Mouse (Mus musculus): ENCODE results near the gene Epb41l5.

Gene Epb41l5

DNA sequence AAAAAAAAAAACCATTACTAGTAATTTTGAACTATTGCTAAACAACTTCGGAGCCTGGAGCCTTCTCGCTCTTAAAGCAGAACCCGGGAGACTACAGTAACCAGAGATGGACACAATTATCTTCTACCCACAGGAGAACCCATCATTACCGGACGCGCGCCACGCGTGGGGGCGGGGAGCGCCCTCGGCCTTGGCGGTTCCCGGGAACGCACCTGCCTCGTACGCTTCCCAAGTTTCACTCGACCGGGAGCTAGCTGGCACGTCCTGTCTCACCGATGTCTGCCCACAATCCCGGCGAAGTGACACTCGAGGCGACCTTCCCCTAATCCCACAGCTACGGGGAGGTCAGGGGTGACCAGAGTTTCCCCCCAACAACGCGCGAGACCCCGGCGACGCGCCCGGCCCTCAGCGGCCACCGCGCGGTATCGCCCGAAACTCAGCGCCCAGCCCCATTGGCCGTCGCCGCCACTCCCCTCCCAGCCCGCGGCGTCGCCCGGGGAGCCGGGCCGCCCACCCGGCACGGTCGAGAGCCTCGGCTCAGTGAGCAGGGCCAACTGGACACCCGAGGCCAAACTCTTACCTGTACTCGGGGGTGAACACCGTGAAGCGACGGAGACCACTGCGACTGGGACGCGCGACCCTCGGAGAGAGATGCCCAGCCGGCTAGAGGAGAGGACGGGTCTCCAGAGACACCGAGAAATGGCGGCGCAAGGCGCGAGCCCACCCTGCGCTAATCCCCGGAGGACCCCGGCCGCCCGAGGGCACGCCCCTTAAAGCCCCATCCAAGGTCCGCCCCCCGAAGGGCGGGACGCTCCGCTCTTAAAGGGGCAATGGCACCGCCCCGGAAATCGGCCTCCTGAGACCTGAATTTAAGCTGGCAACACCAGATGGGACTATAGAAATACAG lies at the start of gene Epb41l5:
Gene Epb41l5, minus strand, starts transcription at position 796 of the 907 bp plus-strand sequence.
- DNase-seq (ENCODE audit: extremely low spot score, low read depth, low spot score): peak; percentile 72

DNA sequence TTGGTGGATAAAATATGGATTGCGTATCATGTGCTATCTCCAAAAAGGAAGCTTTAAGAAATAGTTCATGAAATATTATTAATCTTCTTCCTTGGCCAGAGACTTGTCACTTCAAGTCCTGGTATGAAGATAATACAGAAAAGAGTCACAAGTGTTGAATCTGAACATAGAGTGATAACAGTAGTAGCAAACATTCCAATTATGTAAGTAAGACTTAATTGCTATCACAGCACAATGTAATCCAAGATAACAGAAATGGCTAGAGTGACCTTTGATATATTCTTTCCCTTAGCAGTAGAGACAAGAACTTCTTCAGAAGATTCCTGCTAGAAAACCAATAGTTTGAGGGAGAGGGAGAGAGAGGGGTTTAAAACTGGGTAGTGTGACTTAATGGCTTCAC lies 48.1 kb upstream of the Epb41l5 start:
- DNase-seq (ENCODE audit: extremely low spot score, low read depth, low spot score): no peak

DNA sequence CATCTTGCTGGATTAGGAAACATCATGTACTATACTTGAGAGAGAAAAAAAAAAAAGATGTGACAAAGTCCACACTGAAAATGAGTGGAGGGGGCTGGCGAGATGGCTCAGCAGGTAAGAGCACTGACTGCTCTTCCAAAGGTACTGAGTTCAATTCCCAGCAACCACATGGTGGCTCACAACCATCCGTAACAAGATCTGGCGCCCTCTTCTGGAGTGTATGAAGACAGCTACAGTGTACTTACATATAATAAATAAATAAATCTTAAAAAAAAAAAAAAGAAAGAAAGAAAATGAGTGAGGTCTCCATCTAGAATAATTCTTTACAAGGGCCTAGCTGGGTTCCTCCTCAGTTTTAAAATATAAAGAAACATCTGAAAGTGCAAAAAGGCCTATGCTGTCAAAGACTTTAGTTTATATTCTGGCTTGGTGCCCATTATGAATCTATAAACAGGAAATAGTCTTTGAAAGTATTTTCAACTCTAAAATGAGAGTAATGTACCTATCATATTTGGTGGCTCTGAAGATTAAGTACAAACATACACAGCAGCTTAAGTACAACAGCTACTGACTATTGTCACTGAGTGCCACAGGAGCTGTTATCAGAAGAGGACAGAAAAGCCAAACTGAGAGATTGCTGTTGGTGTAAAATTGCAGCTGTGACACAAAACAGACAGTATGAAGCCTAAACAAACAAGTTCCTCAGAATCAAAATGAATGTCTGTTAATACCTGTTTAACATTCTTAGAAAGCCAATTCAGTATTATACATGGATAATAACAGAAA lies 37.2 kb upstream of the Epb41l5 start:
- DNase-seq (ENCODE audit: extremely low spot score, low read depth, low spot score): no peak

DNA sequence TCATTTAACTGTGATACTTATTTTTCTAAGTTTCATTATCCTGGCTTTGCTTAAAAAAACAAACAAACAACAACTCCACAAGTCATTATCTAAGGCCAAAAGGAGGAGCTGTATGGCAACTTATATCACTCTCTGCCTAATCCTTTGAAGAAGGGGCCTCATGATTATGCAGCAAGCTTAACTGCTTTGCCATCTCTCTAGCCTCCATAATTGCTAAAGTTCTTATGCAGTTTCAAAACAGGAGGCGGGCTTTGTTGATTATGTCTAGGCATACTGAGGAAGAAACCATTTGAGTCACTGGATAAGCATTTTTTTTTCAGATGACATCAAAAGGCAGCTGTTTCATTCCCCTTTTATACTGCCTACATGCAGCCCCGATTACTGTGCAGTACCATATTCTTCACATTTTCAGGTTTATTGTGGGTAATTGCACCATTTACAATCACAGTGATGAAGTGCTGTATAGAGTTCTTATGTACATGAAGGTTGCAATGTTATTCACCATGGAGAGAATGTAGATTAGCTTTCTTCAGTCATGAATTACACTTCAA lies 32.9 kb upstream of the Epb41l5 start:
- DNase-seq (ENCODE audit: extremely low spot score, low read depth, low spot score): no peak

DNA sequence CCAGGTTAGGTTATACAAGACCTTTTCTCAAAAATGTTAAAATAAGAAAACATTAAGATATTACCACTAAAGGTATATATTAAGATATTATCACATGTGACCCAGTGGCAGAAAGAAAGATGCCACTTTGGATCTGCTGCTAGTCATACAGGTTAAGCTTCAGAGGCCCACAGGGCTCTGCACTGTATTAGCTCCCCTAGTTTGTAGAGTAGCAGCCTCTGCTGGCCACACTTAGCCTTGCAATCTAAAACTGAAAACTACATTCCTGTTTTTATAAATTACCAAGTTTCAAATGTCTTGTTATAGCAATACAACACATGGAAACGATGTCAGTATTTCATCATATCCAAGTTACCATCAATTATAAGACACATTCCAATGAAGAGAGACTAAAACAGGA lies 26.2 kb upstream of the Epb41l5 start:
- no peak for DNase-seq (ENCODE audit: extremely low spot score, low read depth, low spot score)

DNA sequence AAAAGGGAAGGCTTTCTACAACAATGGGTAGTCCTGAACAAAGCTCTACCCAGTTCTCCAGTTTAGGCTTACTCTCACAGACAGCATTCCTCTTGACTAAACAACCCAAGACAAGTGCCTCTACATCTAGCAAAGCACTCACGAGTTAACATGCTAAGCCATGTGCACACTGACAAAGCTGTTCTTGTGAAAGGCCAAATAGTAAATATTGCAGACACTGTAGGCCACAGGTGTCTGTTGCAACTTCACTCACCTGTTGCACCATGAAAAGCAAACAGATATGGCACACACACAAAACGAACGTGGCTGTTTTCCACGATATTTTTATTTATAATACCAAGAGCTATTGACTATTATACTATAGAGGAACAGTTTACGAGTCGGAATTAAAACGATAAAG lies 18.1 kb upstream of the Epb41l5 start:
- DNase-seq (ENCODE audit: extremely low spot score, low read depth, low spot score): no peak

DNA sequence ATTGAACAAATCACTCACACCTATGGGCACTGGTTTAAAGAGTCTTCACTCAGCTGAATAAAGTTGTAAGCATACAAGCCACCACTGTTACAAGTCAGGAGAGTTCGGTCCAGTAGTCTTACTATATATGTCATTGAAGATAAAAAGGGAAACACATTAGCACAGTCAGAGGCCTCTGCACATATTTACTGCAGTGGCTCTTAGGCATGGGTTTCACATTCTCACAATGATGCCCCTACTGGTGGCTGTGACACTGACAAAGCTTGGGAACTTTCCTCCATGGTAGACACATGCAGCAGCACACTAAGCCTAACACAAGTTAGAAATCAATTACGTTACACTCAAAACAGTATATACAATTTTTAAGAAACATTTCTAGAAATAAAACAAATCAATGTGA lies 5.5 kb upstream of the Epb41l5 start:
- DNase-seq (ENCODE audit: extremely low spot score, low read depth, low spot score): no peak

DNA sequence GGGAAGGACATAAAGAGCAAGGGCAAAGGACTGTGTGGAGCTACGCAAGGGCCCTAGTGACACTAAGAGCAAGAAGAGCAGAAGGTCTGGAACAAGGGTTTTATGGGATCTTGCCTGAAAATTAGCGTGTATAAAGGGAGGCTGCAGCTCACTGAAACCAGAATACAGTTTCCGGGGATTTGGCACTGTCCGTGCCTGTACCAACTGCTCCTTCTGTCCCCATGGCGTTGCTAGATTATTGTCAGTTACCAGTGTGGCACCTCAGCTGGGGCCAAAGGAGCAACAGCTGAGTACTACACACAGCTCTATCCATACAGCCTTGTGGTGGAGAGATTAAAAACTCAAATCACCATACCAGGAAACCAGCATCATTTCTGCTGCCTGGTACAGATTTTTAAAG lies 1.6 kb upstream of the Epb41l5 start:
- no peak for DNase-seq (ENCODE audit: extremely low spot score, low read depth, low spot score)

DNA sequence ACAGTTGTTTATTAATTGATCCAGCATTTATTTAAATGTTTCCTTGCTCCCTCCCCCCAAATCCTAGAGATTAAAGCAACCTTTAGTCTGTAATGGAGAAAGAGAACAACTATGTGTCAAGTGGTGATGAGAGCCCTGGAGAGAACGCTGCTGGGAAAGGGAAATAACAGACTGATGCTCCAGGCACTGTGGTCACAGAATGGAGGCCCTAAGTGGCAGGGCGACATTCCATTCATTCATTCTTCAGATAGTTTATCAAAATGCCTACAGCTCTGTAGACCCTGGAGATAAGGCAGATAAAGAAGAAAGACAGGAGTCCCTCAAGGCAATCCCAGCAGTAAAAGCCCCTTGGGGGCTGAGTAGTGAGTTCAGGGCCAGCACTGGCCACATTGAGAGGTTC lies 827 bp upstream of the Epb41l5 start:
- DNase-seq (ENCODE audit: extremely low spot score, low read depth, low spot score): no peak

DNA sequence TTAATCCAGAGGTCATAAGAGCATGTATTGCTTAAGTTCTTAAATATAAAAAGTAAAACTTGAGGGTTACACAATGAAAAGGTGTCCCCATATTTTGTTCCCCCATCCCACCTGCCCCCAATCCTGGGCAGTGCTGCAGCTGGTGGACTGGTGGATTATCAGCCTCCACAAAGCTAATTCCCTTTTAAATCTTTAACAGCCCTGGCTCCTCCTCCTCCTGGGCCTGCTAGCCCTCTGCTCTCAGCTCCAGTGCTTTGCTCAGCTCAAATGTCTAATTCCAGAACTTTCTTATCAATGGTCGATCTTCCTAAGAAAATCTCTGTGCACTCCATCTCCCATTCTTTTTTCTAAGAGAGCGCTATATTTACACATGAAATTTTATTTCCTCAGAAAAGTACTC lies 2.4 kb downstream of the Epb41l5 start:
- no peak for DNase-seq (ENCODE audit: extremely low spot score, low read depth, low spot score)

DNA sequence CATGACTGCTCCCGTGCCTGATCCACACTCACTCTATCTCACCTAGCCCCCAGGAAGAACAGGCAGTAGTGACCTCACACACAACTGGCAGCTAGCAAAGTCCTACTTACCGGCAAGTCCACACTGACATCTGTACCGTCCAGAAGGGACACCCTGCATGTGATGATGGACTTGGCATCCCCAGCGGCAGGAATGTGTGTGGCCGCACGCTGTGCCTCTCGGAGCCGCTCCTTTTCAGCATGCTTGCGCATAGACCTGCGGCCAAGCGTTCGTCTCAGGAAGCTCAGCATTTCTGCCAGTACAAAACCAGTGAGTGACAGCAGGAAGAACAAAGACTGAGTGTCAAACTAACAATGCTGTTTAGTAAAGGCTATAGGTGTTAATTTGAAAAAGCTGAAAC lies 6.4 kb downstream of the Epb41l5 start:
- DNase-seq (ENCODE audit: extremely low spot score, low read depth, low spot score): no peak

DNA sequence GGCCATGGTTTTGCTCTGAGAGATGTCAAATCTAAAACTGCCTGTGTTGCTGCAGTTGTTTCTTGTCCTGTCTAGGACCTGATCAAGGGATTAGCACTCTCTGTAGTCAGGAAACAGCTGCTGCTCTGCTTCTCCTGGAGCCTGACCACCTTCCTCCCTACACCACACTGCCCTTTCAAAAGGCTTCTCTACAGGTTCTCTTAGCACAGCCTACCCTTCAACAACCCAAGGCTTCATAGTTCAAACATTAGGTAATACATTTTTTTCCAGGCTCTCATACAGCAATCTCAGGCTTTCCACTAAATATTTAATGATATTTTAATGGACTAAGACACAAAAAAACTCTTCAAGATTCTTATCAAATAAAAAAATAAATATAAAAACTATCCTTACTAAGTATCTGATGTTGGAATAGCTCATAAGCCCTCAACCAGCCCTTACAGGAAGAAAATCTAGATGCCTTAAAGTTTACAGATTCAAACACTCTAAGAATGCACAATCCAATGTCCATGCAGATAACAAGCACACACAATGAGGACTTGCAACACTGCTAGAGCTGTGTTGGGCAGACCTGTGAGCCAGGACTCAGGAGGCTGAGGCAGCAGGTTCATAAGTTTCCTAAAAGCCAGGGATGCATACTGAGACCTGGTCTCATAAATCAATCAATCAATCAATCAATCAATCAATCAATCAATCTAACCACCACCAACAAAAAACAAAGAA lies 7.5 kb downstream of the Epb41l5 start:
- no peak for DNase-seq (ENCODE audit: extremely low spot score, low read depth, low spot score)

DNA sequence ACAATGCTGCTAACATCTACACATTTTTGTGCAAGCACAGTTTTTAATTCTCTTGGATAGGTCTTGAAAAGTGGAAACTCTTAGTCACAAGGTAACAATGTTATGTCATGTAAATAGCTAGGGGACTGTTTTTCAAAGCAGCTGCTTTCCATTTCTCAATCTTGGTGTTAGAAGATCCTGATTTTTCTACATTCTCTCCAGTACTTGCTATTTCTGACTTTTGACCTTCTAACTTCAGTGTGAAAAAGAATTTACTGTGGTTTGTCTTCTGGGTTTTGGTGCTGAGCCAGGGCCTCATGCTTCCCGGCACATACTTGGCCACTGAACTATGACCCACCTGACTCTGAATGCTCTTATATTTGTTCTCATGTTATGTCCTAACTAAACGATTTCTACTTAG lies 8.8 kb downstream of the Epb41l5 start:
- DNase-seq (ENCODE audit: extremely low spot score, low read depth, low spot score): no peak

DNA sequence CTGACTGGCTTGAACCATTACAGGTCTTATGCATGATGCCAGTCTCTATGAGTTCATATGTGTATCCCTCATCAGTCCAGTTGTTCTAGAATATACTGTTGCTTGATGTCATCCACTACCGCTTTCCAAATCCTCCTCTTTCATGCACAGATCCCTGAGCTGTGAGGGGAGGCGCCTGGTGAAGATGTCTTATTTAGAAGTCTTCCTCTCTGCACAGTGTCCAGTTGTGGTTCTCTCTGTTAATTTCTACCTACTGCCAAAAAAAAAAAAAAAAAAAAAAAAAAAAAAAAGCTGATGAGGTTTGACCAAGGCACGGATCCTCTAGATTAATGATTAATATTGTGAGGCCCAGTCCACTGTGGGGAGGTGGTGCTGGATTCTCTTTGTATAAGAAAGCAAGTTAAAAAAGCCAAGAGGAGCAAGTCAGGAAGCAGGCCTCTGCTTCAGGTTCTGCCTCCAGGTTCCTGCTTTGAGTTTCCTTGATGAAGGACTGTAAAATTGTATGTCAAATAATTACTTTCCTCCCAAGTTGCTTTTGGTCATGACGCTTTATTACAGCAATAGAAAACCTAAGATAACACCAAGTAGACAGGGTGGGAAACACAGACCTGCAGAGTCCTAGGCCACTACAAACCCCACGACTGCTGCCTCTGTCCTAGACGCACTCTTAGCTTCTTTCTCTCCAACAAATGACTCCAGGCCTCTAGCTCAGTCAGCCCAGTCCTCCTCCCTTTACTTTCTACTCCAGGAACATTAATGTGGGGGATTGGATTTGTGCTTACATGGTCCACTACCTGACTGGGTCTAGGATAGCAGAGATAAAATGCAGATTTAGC lies 11.4 kb downstream of the Epb41l5 start:
- DNase-seq (ENCODE audit: extremely low spot score, low read depth, low spot score): no peak

DNA sequence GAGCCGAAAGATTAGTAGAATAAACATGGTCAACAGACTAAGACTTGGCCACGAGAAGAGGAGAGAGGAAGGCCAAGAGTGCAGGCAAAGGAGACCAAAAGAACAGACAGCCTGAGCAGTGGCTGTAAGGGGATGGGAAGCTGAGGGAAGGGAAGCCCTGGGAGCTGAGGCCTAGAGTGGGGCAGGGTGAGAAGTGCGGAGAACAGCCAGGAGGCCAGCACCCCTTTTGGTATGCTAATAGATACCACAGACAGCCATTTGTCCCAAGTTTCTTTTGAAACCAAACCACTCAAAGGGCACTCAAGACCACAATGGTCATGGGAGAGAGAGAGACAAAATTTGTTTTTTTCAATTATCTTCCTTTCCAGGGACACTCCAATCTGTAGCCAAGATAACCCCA lies 14.1 kb downstream of the Epb41l5 start:
- no peak for DNase-seq (ENCODE audit: extremely low spot score, low read depth, low spot score)

DNA sequence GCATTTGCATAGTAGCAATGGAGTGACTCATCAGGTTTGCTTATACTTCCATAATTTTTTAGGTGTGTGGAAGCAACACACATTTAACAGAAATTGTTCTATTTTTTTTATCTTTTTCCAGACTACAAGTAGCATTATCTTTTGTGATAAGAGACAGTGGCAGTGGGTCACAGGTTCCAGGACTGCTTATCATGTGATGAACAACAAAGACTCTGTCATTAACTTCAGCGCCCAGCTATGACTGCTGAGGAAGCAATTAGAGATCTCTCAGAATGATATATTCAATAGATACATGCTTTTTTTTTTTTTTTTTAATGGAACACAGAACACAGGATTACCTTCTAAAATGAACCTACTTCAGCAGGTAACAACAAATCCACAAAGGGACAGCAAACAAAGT lies 18.4 kb downstream of the Epb41l5 start:
- no peak for DNase-seq (ENCODE audit: extremely low spot score, low read depth, low spot score)

DNA sequence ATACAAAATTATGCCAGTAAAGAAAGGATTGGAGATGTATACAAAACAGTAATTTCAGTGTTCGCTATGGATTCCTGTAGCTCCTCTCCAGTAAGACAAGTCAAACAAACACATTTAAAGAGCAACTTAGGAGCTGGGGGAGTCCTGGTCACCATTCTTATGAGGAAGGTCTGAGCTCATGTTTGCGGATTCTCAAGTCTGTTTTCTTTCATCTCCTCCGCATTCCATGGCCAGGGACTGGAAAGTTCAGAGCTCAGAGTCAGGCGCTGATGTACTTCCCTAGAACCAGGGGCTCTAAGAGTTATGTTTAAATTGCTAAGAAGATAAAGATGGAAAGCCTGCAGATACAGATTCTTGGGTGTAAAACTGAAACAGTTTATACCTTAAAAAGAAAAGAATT lies 22.0 kb downstream of the Epb41l5 start:
- DNase-seq (ENCODE audit: extremely low spot score, low read depth, low spot score): no peak

DNA sequence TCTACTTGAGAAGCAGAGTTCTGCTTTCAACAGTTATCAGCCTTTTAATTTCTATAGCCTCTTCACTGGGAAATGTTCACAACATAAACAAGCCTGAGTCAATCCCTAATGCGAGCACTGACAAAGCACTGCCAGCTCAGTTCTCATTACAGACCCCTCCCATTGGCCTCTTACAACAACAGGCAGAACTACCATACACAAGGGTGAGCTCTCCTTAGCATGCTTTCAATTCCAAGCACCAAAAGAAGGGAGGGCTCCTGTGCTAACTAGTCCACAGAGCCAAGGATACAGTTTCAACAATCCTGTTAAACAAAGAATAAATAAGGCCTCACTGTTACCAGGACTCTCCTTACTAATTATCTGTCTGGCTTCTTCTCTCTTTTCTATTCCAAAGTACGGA lies 24.4 kb downstream of the Epb41l5 start:
- no peak for DNase-seq (ENCODE audit: extremely low spot score, low read depth, low spot score)

DNA sequence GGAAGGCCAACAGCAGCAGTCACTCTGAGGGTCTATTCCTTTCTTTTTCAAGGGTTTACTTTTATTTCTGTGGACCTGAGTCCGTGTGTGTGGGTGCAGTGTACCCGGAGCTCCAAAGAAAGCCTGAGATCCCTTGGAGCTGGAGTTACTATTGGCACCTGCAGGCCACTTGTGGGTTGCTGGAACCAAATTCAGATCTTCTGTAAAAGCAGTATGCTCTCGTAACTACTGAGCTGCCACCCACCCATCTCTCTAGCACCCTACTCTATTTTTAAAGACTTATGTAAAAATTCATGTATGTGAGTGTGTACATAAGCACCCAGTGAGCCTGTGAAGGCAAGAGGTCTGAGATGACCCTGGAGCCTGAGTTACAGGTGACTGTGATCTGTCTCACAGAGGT lies 43.4 kb downstream of the Epb41l5 start:
- DNase-seq (ENCODE audit: extremely low spot score, low read depth, low spot score): no peak

DNA sequence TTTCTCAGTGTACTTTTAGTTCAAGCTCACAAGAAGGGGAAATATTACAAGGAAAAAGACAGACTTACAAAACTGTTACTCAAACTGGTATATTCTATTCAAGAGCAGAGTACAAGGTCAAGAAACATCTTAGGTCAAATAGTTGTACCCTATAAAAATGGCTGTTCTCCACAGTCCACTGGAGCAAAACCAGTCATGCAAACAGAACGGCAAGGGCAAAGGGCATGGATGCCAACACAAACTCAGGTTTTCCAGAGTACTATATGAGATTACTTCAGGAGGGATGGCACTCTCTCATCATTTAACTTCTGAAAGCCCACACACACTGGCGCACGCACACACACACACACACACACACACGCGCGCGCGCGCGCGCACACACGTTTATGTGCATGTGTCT lies 46.4 kb downstream of the Epb41l5 start:
- no peak for DNase-seq (ENCODE audit: extremely low spot score, low read depth, low spot score)
